Mouse (Mus musculus) stomach, embryonic 14.5 days (tissue): ENCODE results near the gene Vipr1. TPM values are rescaled to one million over a fixed set of nuclear protein-coding genes. Genes with fewer than 3 reads are reported as not detected.
A peak's percentile ranks its signal among the peaks of the same experiment; 100 is the strongest.

Source experiments
- ATAC-seq: fragments of 200-750 bp; cut with Nextera tagmentation; 2 replicates; pipeline ENCODE4 v1.8.0; 2017; ENCODE audit warnings: low read depth, moderate TSS enrichment; ENCODE audit not compliant: insufficient number of reproducible peaks, insufficient read depth, low FRiP score
- H3K27ac ChIP-seq: fragments of 300-500 bp; sonication (generic); 2 replicates; pipeline ENCODE4 v1.5.1; 2014; ENCODE audit warnings: mild to moderate bottlenecking, low read length, moderate library complexity, mixed read lengths
- H3K27me3 ChIP-seq: fragments of 300-500 bp; sonication (generic); 2 replicates; pipeline ENCODE4 v1.6.1; 2014; ENCODE audit warnings: low read length, control low read depth, mixed read lengths; ENCODE audit not compliant: control insufficient read depth, insufficient read depth
- H3K36me3 ChIP-seq: fragments of 300-500 bp; sonication (generic); 2 replicates; pipeline ENCODE4 v1.6.1; 2014; ENCODE audit warnings: mild to moderate bottlenecking, control low read depth, low read length, moderate library complexity, mixed read lengths; ENCODE audit not compliant: control insufficient read depth, insufficient read depth
- H3K4me1 ChIP-seq: fragments of 300-500 bp; sonication (generic); 2 replicates; pipeline ENCODE4 v1.6.1; 2014; ENCODE audit warnings: low read length, control low read depth, mixed read lengths; ENCODE audit not compliant: control insufficient read depth, insufficient read depth
- H3K4me2 ChIP-seq: fragments of 300-500 bp; sonication (generic); replicated peaks from 2 replicates; pipeline ENCODE4 v1.6.1; 2014; ENCODE audit warnings: low read depth, low read length, control low read depth
- H3K4me3 ChIP-seq: fragments of 300-500 bp; sonication (generic); 2 replicates; pipeline ENCODE4 v1.5.1; 2014; ENCODE audit warnings: low read depth, low read length, control low read depth
- H3K9ac ChIP-seq: fragments of 300-500 bp; sonication (generic); replicated peaks from 2 replicates; pipeline ENCODE4 v1.6.1; 2014; ENCODE audit warnings: low read depth, mild to moderate bottlenecking, control low read depth, low read length, moderate library complexity, mixed read lengths
- H3K9me3 ChIP-seq: fragments of 300-500 bp; sonication (generic); 2 replicates; pipeline ENCODE4 v1.6.1; 2016; ENCODE audit warnings: low read depth, low read length, control low read depth; ENCODE audit not compliant: control insufficient read depth
- WGBS: fragments of 180-500 bp; shearing (Covaris S2); extraction: QIAGEN DNeasy Blood & Tissue Kit; methylation state at CpG from one replicate; pipeline ENCODE4 v1.1.7; 2014; 5-methylcytosine and 5-hydroxymethylcytosine counted together
- polyA plus RNA-seq: library from polyadenylated mRNA; unstranded; fragments of >200 nt; fragmentation: Nextera tagmentation; extraction: Ambion mirVana; gene quantifications from 2 replicates; pipeline ENCODE4 v1.2.1, GENCODE M21; 2014

Vipr1 gene
- polyA plus RNA-seq, 1 experiment from 2014 or later = 0.29 TPM

DNA sequence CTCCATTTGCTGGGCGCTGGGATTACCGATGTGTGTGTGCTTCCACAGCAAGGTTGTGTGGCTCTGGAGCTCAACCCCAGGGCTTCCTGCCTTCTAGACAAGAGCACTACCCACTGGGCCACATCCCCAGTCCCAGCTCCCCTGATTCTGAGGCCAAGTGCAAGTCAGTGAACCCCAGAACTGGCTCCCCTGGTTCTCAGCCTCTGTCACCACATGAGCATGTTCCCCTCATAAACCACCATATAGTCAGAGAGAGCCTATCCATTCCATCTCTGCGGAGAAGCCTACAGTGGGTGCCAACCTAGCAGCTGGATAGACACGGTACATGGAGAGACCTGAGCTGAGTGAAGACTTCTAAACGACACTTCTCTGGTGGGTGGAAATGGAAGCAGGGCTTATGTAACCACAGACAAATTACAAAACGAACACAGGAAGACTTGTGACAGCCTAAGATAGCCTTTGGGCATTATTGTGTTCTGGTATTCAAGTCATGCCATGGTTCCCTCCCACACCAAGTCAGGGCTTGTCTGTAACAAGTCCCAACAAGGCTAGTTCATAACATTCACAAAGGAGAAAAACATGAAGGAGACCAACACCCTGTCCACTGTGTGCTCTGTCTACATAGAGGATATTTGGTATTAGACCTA, 63.6 kb downstream of the Vipr1 start:
- WGBS = 70% methylated on average over 6 of the region's 6 CpGs
- no peaks in the 10 kb centered on the region for H3K36me3 ChIP-seq
- H3K9me3 ChIP-seq = no peaks in the 10 kb centered on the region
- peaks cover 15% of the 10 kb centered on the region for H3K4me1 ChIP-seq
- ATAC-seq = no peak
- H3K27me3 ChIP-seq = no peaks in the 10 kb centered on the region
- no peak overlapping the region for H3K27ac ChIP-seq
- H3K4me3 ChIP-seq = no peak overlapping the region
- no peak overlapping the region for H3K9ac ChIP-seq
- 0 out of 2 replicates have a peak overlapping the region, but pooled peaks have one; percentile 90 for H3K4me2 ChIP-seq

DNA sequence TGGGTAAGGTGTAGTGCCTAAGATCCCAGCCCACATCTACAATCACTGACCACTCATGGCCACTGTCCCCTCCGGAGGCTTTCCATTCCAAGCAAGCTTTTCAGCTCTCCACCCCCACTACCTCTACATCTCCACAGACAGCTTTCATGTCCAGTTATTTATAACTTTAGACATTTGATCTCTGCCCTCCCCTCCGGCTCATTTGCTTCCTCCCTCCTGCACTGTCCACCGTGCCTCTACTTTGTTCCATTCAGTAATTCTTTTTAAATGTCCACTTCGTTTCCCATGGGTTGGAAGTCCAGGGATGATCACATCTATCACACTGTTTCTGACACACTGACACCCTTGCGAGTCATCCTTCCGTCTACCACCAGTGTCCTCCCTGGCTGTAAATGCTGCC, 65.3 kb downstream of the Vipr1 start:
- WGBS = 43% methylated on average over 6 of the region's 6 CpGs
- no peak overlapping the region for H3K4me2 ChIP-seq
- no peak overlapping the region for H3K4me3 ChIP-seq
- no peak overlapping the region for H3K27ac ChIP-seq
- H3K9ac ChIP-seq = no peak overlapping the region
- H3K27me3 ChIP-seq = no peaks in the 10 kb centered on the region
- peaks cover 5% of the 10 kb centered on the region for H3K36me3 ChIP-seq
- ATAC-seq = no peak
- H3K9me3 ChIP-seq = no peaks in the 10 kb centered on the region
- peaks cover 22% of the 10 kb centered on the region for H3K4me1 ChIP-seq

DNA sequence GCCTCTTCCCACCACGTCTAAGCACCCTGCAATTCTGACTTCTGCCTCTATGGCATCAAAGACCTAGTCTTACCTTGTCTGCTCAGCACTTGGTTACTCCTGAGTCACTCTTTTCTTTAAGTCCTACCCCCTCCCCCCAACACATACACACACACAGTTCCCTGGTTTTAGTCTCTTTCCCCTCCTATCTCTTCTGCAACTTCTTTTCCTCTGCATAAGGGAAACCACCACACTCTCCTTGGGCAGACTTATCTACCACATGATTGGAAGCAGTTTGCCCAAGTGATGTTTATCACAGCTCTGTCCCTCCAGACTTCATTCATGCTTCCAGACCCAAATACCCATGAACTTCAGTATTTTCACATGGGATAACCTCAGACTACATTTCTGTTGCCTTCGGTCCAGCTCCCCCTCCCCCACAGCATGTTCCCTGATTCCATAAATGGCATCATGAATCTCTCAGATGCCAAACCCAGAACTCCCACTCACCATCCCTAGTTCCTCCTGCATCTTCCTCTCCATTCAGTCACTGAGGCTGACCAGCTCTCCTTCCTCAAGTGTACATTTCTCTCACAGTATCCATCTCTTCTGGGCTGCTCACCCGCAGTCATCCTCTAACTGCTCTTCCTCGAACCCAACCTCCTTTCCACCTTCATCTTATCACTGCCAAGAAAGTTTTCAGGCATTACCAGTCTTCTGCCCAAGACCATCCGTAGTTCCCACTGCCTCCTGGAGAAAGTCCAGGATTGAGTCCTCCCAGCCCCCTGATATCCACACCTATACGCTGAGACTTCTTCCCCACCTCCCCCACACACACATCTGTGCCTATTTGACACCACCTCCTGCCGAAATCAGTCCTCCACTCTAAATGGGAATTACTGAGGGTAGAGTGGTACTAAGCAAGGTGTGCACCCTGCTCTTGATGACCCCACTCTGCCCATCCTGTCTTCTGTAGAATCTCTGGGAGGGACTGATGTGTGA, 66.3 kb downstream of the Vipr1 start:
- H3K36me3 ChIP-seq = peaks cover 12% of the 10 kb centered on the region
- 67% methylated on average over 7 of the region's 7 CpGs for WGBS
- no peak overlapping the region for H3K9ac ChIP-seq
- H3K27ac ChIP-seq = no peak overlapping the region
- no peaks in the 10 kb centered on the region for H3K9me3 ChIP-seq
- no peak overlapping the region for H3K4me3 ChIP-seq
- H3K27me3 ChIP-seq = no peaks in the 10 kb centered on the region
- peaks cover 22% of the 10 kb centered on the region for H3K4me1 ChIP-seq
- no peak overlapping the region for H3K4me2 ChIP-seq
- no peak for ATAC-seq

GRCm38 (mm10) chr9:121709898-121710583, 67.5 kb downstream of the Vipr1 start, which contains the start of gene Ss18l2:
Gene Ss18l2 (plus strand): TSS chr9:121710329.
- Histone ChIP-seq H3K4me3 (peak within 1 kb of the TSS; percentile 96), H3K4me2 (peak within 1 kb of the TSS; percentile 86), H3K36me3 (peaks cover 12% of the 10 kb centered on the region), H3K27me3 (no peaks in the 10 kb centered on the region), H3K9ac (peak within 1 kb of the TSS; percentile 87), H3K9me3 (no peaks in the 10 kb centered on the region), H3K4me1 (peaks cover 21% of the 10 kb centered on the region), H3K27ac (peak within 1 kb of the TSS; percentile 94)
- 5% methylated on average over 37 of the region's 37 CpGs for WGBS
- ATAC-seq = peak; percentile 99

DNA sequence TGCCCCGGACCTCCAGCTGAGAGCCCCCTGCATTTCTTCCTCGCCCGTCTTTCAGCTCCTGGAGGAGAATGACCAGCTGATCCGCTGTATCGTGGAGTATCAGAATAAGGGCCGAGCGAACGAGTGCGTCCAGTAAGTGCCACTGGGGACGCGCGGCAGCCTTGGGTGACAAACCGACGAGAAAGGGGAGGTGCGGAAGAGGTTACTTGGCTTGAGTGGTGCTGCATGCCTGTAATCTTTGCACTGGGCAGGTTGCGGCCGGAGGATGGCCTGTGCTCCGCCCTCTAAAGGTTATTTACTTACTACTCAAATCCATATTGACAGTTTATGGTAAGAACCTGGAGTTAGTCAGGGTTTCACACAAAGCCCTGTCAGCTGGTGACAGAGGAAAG, 68.1 kb downstream of the Vipr1 start:
- H3K4me1 ChIP-seq = peaks cover 16% of the 10 kb centered on the region; the same call in 1 of the 2 replicates
- peak overlapping the region; percentile 86 for H3K4me2 ChIP-seq
- H3K4me3 ChIP-seq = peak overlapping the region; percentile 96
- WGBS = under 1% methylated on average over 18 of the region's 18 CpGs
- peak; percentile 21; the same call in 1 of the 2 replicates for ATAC-seq
- peak overlapping the region; percentile 87 for H3K9ac ChIP-seq
- peaks cover 12% of the 10 kb centered on the region for H3K36me3 ChIP-seq
- H3K27ac ChIP-seq = peak overlapping the region; percentile 94
- H3K9me3 ChIP-seq = no peaks in the 10 kb centered on the region
- H3K27me3 ChIP-seq = no peaks in the 10 kb centered on the region

- Histone ChIP-seq H3K4me1 (peaks cover 7% of the 10 kb centered on the region; the same call in 1 of the 2 replicates), H3K4me3 (no peak overlapping the region), H3K27ac (no peak overlapping the region), H3K9me3 (0 out of 2 replicates have a peak, but pooled peaks cover 2% of the 10 kb centered on the region), H3K4me2 (no peak overlapping the region), H3K27me3 (no peaks in the 10 kb centered on the region), H3K9ac (no peak overlapping the region), H3K36me3 (peaks cover 12% of the 10 kb centered on the region)
- ATAC-seq = no peak
- 71% methylated on average over 2 of the region's 2 CpGs for whole genome bisulfite sequencing
Observed at GRCm38 (mm10) chr9:121717048-121717447, 74.5 kb downstream of the Vipr1 start.

- H3K4me2 ChIP-seq = peak overlapping the region; percentile 55
- 0 out of 2 replicates have a peak, but pooled peaks cover 2% of the 10 kb centered on the region for H3K9me3 ChIP-seq
- peaks cover 7% of the 10 kb centered on the region; the same call in 1 of the 2 replicates for H3K4me1 ChIP-seq
- peak overlapping the region; percentile 97 for H3K27ac ChIP-seq
- peak overlapping the region; percentile 95 for H3K9ac ChIP-seq
- H3K4me3 ChIP-seq = peak overlapping the region; percentile 95
- 67% methylated on average over 15 of the region's 15 CpGs for WGBS
- no peak for ATAC-seq
- peaks cover 3% of the 10 kb centered on the region; the same call in 1 of the 2 replicates for H3K36me3 ChIP-seq
- H3K27me3 ChIP-seq = no peaks in the 10 kb centered on the region
Observed at GRCm38 (mm10) chr9:121718070-121718705, 75.7 kb downstream of the Vipr1 start.
